Comparison of ENCODE assay signal across 27 mouse cellular contexts in genomic region chr1:171227879-171228278, GRCm38 (mm10). TPM values are rescaled to one million over a fixed set of nuclear protein-coding genes. Genes with fewer than 3 reads are reported as not detected.
DNase-seq lines count a peak whose midpoint lies in the region; ATAC-seq and TF ChIP-seq lines count a peak whose summit lies in the region.
"Had no signal": no experiment of that assay in that cellular context is flagged by ENCODE, and none has a peak within 500 bp of the region (broad histone marks: within the 10 kb centered on the region; RNA-seq: fewer than 3 reads in every experiment).

No protein-coding gene starts in this region.

- no peak for TF ChIP-seq EP300 in liver, postnatal 0 days (IDR thresholded peaks at IDR 0.05; ENCODE audit: low read depth)

- TF ChIP-seq CTCF in liver, postnatal 0 days (IDR thresholded peaks at IDR 0.05; ENCODE audit: low read depth): no peak

- H3K27me3 ChIP-seq in heart, embryonic 10.5 days (ENCODE audit: insufficient read depth, poor library complexity, severe bottlenecking): no peaks in the 10 kb centered on the region
- no peaks in the 10 kb centered on the region for H3K27me3 ChIP-seq in liver, postnatal 0 days (ENCODE audit: insufficient read depth, low read length)
- H3K27me3 ChIP-seq: CH12.LX; embryonic facial prominence, embryonic 13.5 days; embryonic facial prominence, embryonic 15.5 days; forebrain, embryonic 12.5 days; Patski had no signal

- H3K9ac ChIP-seq in liver, postnatal 0 days (replicated peaks): no peak overlapping the region
- H3K9ac ChIP-seq: embryonic facial prominence, embryonic 13.5 days; embryonic facial prominence, embryonic 15.5 days; forebrain, embryonic 12.5 days had no signal

- no peak for ATAC-seq in liver, postnatal 0 days
- ATAC-seq: activated CD4-positive, CD25-positive, alpha-beta regulatory T cell, adult 4 months; CD4-positive, CD25-positive, alpha-beta regulatory T cell, adult 4 months; forebrain, embryonic 14.5 days; forebrain, embryonic 16.5 days; Patski had no signal

- H3K27ac ChIP-seq in heart, embryonic 10.5 days: no peak overlapping the region
- peak overlapping the region; percentile 95; the same call in 1 of the 2 replicates for H3K27ac ChIP-seq in liver, postnatal 0 days (ENCODE audit: low read depth)
- H3K27ac ChIP-seq: embryonic facial prominence, embryonic 13.5 days; embryonic facial prominence, embryonic 15.5 days; forebrain, embryonic 10.5 days; forebrain, embryonic 12.5 days had no signal

- WGBS in heart, embryonic 10.5 days: 77% methylated on average over 1 of the region's 1 CpGs
- 43% methylated on average over 1 of the region's 1 CpGs for WGBS in liver, postnatal 0 days (ENCODE audit: insufficient replicate concordance)

- H3K4me3 ChIP-seq in heart, embryonic 10.5 days: no peak overlapping the region
- no peak overlapping the region for H3K4me3 ChIP-seq in liver, postnatal 0 days (ENCODE audit: low read depth, low read length)
- H3K4me3 ChIP-seq: embryonic facial prominence, embryonic 13.5 days; embryonic facial prominence, embryonic 15.5 days; erythroblast, embryonic 14.5 days; forebrain, embryonic 10.5 days; forebrain, embryonic 12.5 days had no signal

- no peaks in the 10 kb centered on the region for H3K9me3 ChIP-seq in heart, embryonic 10.5 days
- H3K9me3 ChIP-seq in liver, postnatal 0 days (ENCODE audit: low read length): no peaks in the 10 kb centered on the region
- H3K9me3 ChIP-seq: embryonic facial prominence, embryonic 13.5 days; embryonic facial prominence, embryonic 15.5 days; forebrain, embryonic 10.5 days; forebrain, embryonic 12.5 days; G1E had no signal

- peak; percentile 56 to 85 for DNase-seq in adrenal gland, adult (ENCODE audit: inconsistent age in 2 of 2, low spot score in 1 of 2)
- DNase-seq in adrenal gland, adult 8-10 months: no peak
- DNase-seq in heart, adult 11 months: peak; percentile 67
- no peak for DNase-seq in heart, embryonic 10.5 days (ENCODE audit: low spot score)
- no peak for DNase-seq in liver, postnatal 0 days
- DNase-seq in liver: no peak
- DNase-seq: adrenal gland, postnatal 10 days; adrenal gland, postnatal 25 days; B cell, adult 2 months; cerebellum, adult 11-12 months; cerebellum, adult 2 months; cerebellum, postnatal 14 days; cerebellum, postnatal 36 days; embryo, embryonic 11 days had no signal

- no peaks in the 10 kb centered on the region for H3K36me3 ChIP-seq in heart, embryonic 10.5 days
- no peaks in the 10 kb centered on the region for H3K36me3 ChIP-seq in liver, postnatal 0 days (replicated peaks; ENCODE audit: insufficient read depth, low read length)
- H3K36me3 ChIP-seq: embryonic facial prominence, embryonic 13.5 days; embryonic facial prominence, embryonic 15.5 days; forebrain, embryonic 10.5 days; forebrain, embryonic 12.5 days had no signal

- H3K4me2 ChIP-seq in liver, postnatal 0 days (ENCODE audit: low read depth, low read length): no peak overlapping the region
- H3K4me2 ChIP-seq: embryonic facial prominence, embryonic 13.5 days; embryonic facial prominence, embryonic 15.5 days; forebrain, embryonic 12.5 days had no signal

- peaks cover 10% of the 10 kb centered on the region for H3K4me1 ChIP-seq in heart, embryonic 10.5 days
- H3K4me1 ChIP-seq in liver, postnatal 0 days (ENCODE audit: insufficient read depth): peaks cover 24% of the 10 kb centered on the region

RNA-seq across cellular contexts. Expression of gene Apoa2, which starts 3.0 kb away (rescaled TPM):
- 1 to 10 TPM; 2.0 to 6.4 (median 4.3) TPM for total RNA-seq in adrenal gland, adult 8-10 months (2022)
- polyA plus RNA-seq in heart, embryonic 10.5 days (2016; fragmentation: Nextera tagmentation; extraction: Ambion mirVana): 16.2 and 315 TPM in 2 replicates
- polyA plus RNA-seq in liver, postnatal 0 days (2015; fragmentation: Nextera tagmentation; extraction: Ambion mirVana): 20,306 and 20,852 TPM in 2 replicates
- total RNA-seq: G1E had no signal
- polyA plus RNA-seq: activated CD4-positive, CD25-positive, alpha-beta regulatory T cell, adult 4 months; Patski had no signal

RNA-seq across cellular contexts. Expression of gene Tomm40l, which starts 5.6 kb away (rescaled TPM):
- total RNA-seq in adrenal gland, adult 8-10 months (2022): 10 to 100 TPM; 39.1 to 49.2 (median 46.0) TPM
- polyA plus RNA-seq in heart, embryonic 10.5 days (2016; fragmentation: Nextera tagmentation; extraction: Ambion mirVana): 41.8 and 53.7 TPM in 2 replicates
- polyA plus RNA-seq in liver, postnatal 0 days (2015; fragmentation: Nextera tagmentation; extraction: Ambion mirVana): 5.7 and 6.6 TPM in 2 replicates

RNA-seq across cellular contexts. Expression of gene Fcer1g, which starts 6.3 kb away (rescaled TPM):
- total RNA-seq in adrenal gland, adult 8-10 months (2022): 10 to 100 TPM; 21.8 to 34.4 (median 28.3) TPM
- polyA plus RNA-seq in heart, embryonic 10.5 days (2016; fragmentation: Nextera tagmentation; extraction: Ambion mirVana): 4.9 and 12.1 TPM in 2 replicates
- 171 and 176 TPM in 2 replicates for polyA plus RNA-seq in liver, postnatal 0 days (2015; fragmentation: Nextera tagmentation; extraction: Ambion mirVana)

RNA-seq across cellular contexts. Expression of gene Nr1i3, which starts 14.1 kb away (rescaled TPM):
- under 1 TPM in 2 of 4 experiments, not detected in 2; 0.13 to 0.15 TPM for total RNA-seq in adrenal gland, adult 8-10 months (2022)
- polyA plus RNA-seq in heart, embryonic 10.5 days (2016; fragmentation: Nextera tagmentation; extraction: Ambion mirVana): 0.14 and 0.28 TPM in 2 replicates
- 49.6 and 53.1 TPM in 2 replicates for polyA plus RNA-seq in liver, postnatal 0 days (2015; fragmentation: Nextera tagmentation; extraction: Ambion mirVana)
- total RNA-seq: adrenal gland, postnatal 25 days had no signal
- polyA plus RNA-seq: erythroblast, embryonic 14.5 days; G1E had no signal

RNA-seq across cellular contexts. Expression of gene Adamts4, which starts 22.3 kb away (rescaled TPM):
- total RNA-seq in adrenal gland, adult 8-10 months (2022): under 1 TPM; 0.46 to 0.80 (median 0.60) TPM
- polyA plus RNA-seq in heart, embryonic 10.5 days (2016; fragmentation: Nextera tagmentation; extraction: Ambion mirVana): 2.6 and 2.8 TPM in 2 replicates
- 0.41 and 0.51 TPM in 2 replicates for polyA plus RNA-seq in liver, postnatal 0 days (2015; fragmentation: Nextera tagmentation; extraction: Ambion mirVana)
- total RNA-seq: common myeloid progenitor, adult 5-6 weeks had no signal
- polyA plus RNA-seq: erythroblast, embryonic 14.5 days had no signal

Comparison
In these comparisons a context has a peak if more than half of its experiments do, and no peak if none do; other contexts are left out.
1. DNase-seq: peak in adrenal gland, adult (2 of 2) and heart, adult 11 months (single experiment); none in adrenal gland, adult 8-10 months (single experiment), heart, embryonic 10.5 days (single experiment), liver, postnatal 0 days (single experiment) and liver (single experiment).
2. RNA of gene Apoa2, which starts 3.0 kb away (polyA plus RNA-seq): 20,306 to 20,852 TPM in liver, postnatal 0 days; 16.2 to 315 TPM in heart, embryonic 10.5 days; every median in the first group is over 10 times any median in the second.
3. RNA of gene Fcer1g, which starts 6.3 kb away (polyA plus RNA-seq): 171 to 176 TPM in liver, postnatal 0 days; 4.9 to 12.1 TPM in heart, embryonic 10.5 days; every median in the first group is over 10 times any median in the second.